In genomic region chr6:28855442-28855841, GRCm38 (mm10) we compare ENCODE assay signal across 16 mouse cellular contexts. TPM values are rescaled to one million over a fixed set of nuclear protein-coding genes. Genes with fewer than 3 reads are reported as not detected.
DNase-seq lines count a peak whose midpoint lies in the region; ATAC-seq and TF ChIP-seq lines count a peak whose summit lies in the region.
"Had no signal": no experiment of that assay in that cellular context is flagged by ENCODE, and none has a peak within 500 bp of the region (broad histone marks: within the 10 kb centered on the region; RNA-seq: fewer than 3 reads in every experiment).

No protein-coding gene starts in this region.

- no peak overlapping the region for H3K9ac ChIP-seq in hindbrain, embryonic 11.5 days (ENCODE audit: low read depth, low read length)
- no peak overlapping the region for H3K9ac ChIP-seq in embryonic facial prominence, embryonic 15.5 days
- H3K9ac ChIP-seq in intestine, postnatal 0 days (ENCODE audit: low read depth, low read length): no peak overlapping the region
- no peak overlapping the region for H3K9ac ChIP-seq in forebrain, embryonic 11.5 days (ENCODE audit: low read length)
- H3K9ac ChIP-seq: liver, embryonic 15.5 days had no signal

- 14% methylated on average over 3 of the region's 3 CpGs for WGBS in hindbrain, embryonic 10.5 days
- 23% methylated on average over 3 of the region's 3 CpGs for WGBS in hindbrain, embryonic 11.5 days
- WGBS in embryonic facial prominence, embryonic 15.5 days: 29% methylated on average over 3 of the region's 3 CpGs
- WGBS in intestine, postnatal 0 days: 50% methylated on average over 3 of the region's 3 CpGs
- 20% methylated on average over 3 of the region's 3 CpGs for WGBS in forebrain, embryonic 11.5 days

- H3K4me2 ChIP-seq in hindbrain, embryonic 11.5 days (replicated peaks; ENCODE audit: low read depth, low read length): no peak overlapping the region
- H3K4me2 ChIP-seq in embryonic facial prominence, embryonic 15.5 days (replicated peaks): no peak overlapping the region
- no peak overlapping the region for H3K4me2 ChIP-seq in intestine, postnatal 0 days (replicated peaks; ENCODE audit: low read depth)
- no peak overlapping the region for H3K4me2 ChIP-seq in forebrain, embryonic 11.5 days (ENCODE audit: low read depth, low read length, severe bottlenecking)
- H3K4me2 ChIP-seq: liver, embryonic 15.5 days had no signal

- ATAC-seq in hindbrain, embryonic 11.5 days (ENCODE audit: low FRiP score): no peak
- ATAC-seq in embryonic facial prominence, embryonic 15.5 days (ENCODE audit: insufficient number of reproducible peaks, low FRiP score, low TSS enrichment, low read depth): no peak
- ATAC-seq in intestine, postnatal 0 days: no peak
- ATAC-seq in forebrain, embryonic 11.5 days (replicated peaks; ENCODE audit: low FRiP score): no peak
- ATAC-seq: CD4-positive, CD25-positive, alpha-beta regulatory T cell, adult 4 months had no signal

- H3K4me3 ChIP-seq in hindbrain, embryonic 10.5 days: no peak overlapping the region
- no peak overlapping the region for H3K4me3 ChIP-seq in hindbrain, embryonic 11.5 days (ENCODE audit: low read depth, low read length)
- no peak overlapping the region for H3K4me3 ChIP-seq in embryonic facial prominence, embryonic 15.5 days (replicated peaks)
- no peak overlapping the region for H3K4me3 ChIP-seq in intestine, postnatal 0 days (ENCODE audit: low read depth, low read length)
- no peak overlapping the region for H3K4me3 ChIP-seq in forebrain, embryonic 11.5 days (ENCODE audit: low read depth, low read length)
- H3K4me3 ChIP-seq: liver, embryonic 15.5 days had no signal

- H3K4me1 ChIP-seq in hindbrain, embryonic 10.5 days (replicated peaks): peaks cover 45% of the 10 kb centered on the region
- H3K4me1 ChIP-seq in hindbrain, embryonic 11.5 days (replicated peaks; ENCODE audit: control insufficient read depth, insufficient read depth, low read length): peaks cover 10% of the 10 kb centered on the region
- peaks cover 59% of the 10 kb centered on the region for H3K4me1 ChIP-seq in embryonic facial prominence, embryonic 15.5 days
- H3K4me1 ChIP-seq in intestine, postnatal 0 days (replicated peaks; ENCODE audit: control insufficient read depth, insufficient read depth, low read length): 0 out of 2 replicates have a peak, but pooled peaks cover 6% of the 10 kb centered on the region
- peaks cover 18% of the 10 kb centered on the region for H3K4me1 ChIP-seq in forebrain, embryonic 11.5 days (replicated peaks; ENCODE audit: control insufficient read depth, insufficient read depth, low read length)

- TF ChIP-seq CTCF in intestine, postnatal 0 days (IDR thresholded peaks at IDR 0.05; ENCODE audit: low read depth): no peak

- H3K36me3 ChIP-seq in hindbrain, embryonic 10.5 days: no peaks in the 10 kb centered on the region
- no peaks in the 10 kb centered on the region for H3K36me3 ChIP-seq in hindbrain, embryonic 11.5 days (ENCODE audit: control insufficient read depth, insufficient read depth, low read length)
- H3K36me3 ChIP-seq in embryonic facial prominence, embryonic 15.5 days: no peaks in the 10 kb centered on the region
- no peaks in the 10 kb centered on the region for H3K36me3 ChIP-seq in intestine, postnatal 0 days (ENCODE audit: control insufficient read depth, insufficient read depth)
- H3K36me3 ChIP-seq in forebrain, embryonic 11.5 days (ENCODE audit: control insufficient read depth, insufficient read depth, low read length): no peaks in the 10 kb centered on the region
- H3K36me3 ChIP-seq: liver, embryonic 15.5 days had no signal

- no peaks in the 10 kb centered on the region for H3K27me3 ChIP-seq in hindbrain, embryonic 10.5 days (ENCODE audit: insufficient read depth, poor library complexity, severe bottlenecking)
- H3K27me3 ChIP-seq in hindbrain, embryonic 11.5 days (ENCODE audit: control insufficient read depth, insufficient read depth, low read length): no peaks in the 10 kb centered on the region
- H3K27me3 ChIP-seq in embryonic facial prominence, embryonic 15.5 days: no peaks in the 10 kb centered on the region
- H3K27me3 ChIP-seq in intestine, postnatal 0 days (replicated peaks; ENCODE audit: control insufficient read depth, insufficient read depth, low read length): no peaks in the 10 kb centered on the region
- H3K27me3 ChIP-seq in forebrain, embryonic 11.5 days (ENCODE audit: control insufficient read depth, insufficient read depth, low read length): no peaks in the 10 kb centered on the region
- H3K27me3 ChIP-seq: liver, embryonic 15.5 days had no signal

- no peak for DNase-seq in hindbrain, embryonic 10.5 days (ENCODE audit: low spot score)
- no peak for DNase-seq in hindbrain, embryonic 11.5 days (ENCODE audit: low spot score)
- peak; percentile 68 for DNase-seq in MN1 (ENCODE audit: low spot score)
- DNase-seq in brain, adult 2 months (ENCODE audit: low read depth, low spot score): peak; percentile 49
- DNase-seq in frontal cortex, adult 2 months (ENCODE audit: extremely low spot score in 1 of 2, low spot score in 1 of 2): no peak
- no peak for DNase-seq in forebrain, embryonic 11.5 days (ENCODE audit: low spot score)
- DNase-seq: adrenal gland, postnatal 14 days; heart, postnatal 4 days; kidney, adult 9 months; layer of hippocampus, adult 9-11 months; lung, postnatal 4 days; spleen, adult 18-20 months had no signal

- H3K9me3 ChIP-seq in hindbrain, embryonic 10.5 days: no peaks in the 10 kb centered on the region
- no peaks in the 10 kb centered on the region for H3K9me3 ChIP-seq in hindbrain, embryonic 11.5 days (ENCODE audit: control insufficient read depth, low read length)
- H3K9me3 ChIP-seq in embryonic facial prominence, embryonic 15.5 days (replicated peaks): no peaks in the 10 kb centered on the region
- no peaks in the 10 kb centered on the region for H3K9me3 ChIP-seq in intestine, postnatal 0 days (ENCODE audit: control insufficient read depth)
- no peaks in the 10 kb centered on the region for H3K9me3 ChIP-seq in forebrain, embryonic 11.5 days (ENCODE audit: control insufficient read depth, low read length)
- H3K9me3 ChIP-seq: liver, embryonic 15.5 days had no signal

- peak overlapping the region; percentile 56; the same call in 1 of the 2 replicates for H3K27ac ChIP-seq in hindbrain, embryonic 10.5 days
- H3K27ac ChIP-seq in hindbrain, embryonic 11.5 days (ENCODE audit: low read depth, low read length): no peak overlapping the region
- peak overlapping the region; percentile 28 for H3K27ac ChIP-seq in embryonic facial prominence, embryonic 15.5 days (replicated peaks)
- no peak overlapping the region for H3K27ac ChIP-seq in intestine, postnatal 0 days (ENCODE audit: low read depth, low read length)
- no peak overlapping the region for H3K27ac ChIP-seq in forebrain, embryonic 11.5 days (ENCODE audit: low read depth, low read length)
- H3K27ac ChIP-seq: liver, embryonic 15.5 days had no signal

RNA-seq across cellular contexts. Expression of gene Lrrc4, which starts 23.9 kb away (rescaled TPM):
- 2.3 and 2.4 TPM in 2 replicates for polyA plus RNA-seq in hindbrain, embryonic 10.5 days (2016; fragmentation: Nextera tagmentation; extraction: Ambion mirVana)
- 4.5 and 4.7 TPM in 2 replicates for polyA plus RNA-seq in hindbrain, embryonic 11.5 days (2014; fragmentation: Nextera tagmentation; extraction: Ambion mirVana)
- 1.2 and 1.5 TPM in 2 replicates for polyA plus RNA-seq in embryonic facial prominence, embryonic 15.5 days (2015; fragmentation: Nextera tagmentation; extraction: Ambion mirVana)
- 46.0 and 49.3 TPM in 2 replicates for polyA plus RNA-seq in frontal cortex, adult 2 months (2012; rRNA removed)
- polyA plus RNA-seq in intestine, postnatal 0 days (2015; fragmentation: Nextera tagmentation; extraction: Ambion mirVana): 2.8 and 3.2 TPM in 2 replicates
- 3.6 and 3.7 TPM in 2 replicates for polyA plus RNA-seq in forebrain, embryonic 11.5 days (2014; fragmentation: Nextera tagmentation; extraction: Ambion mirVana)

Comparison
In these comparisons a context has a peak if more than half of its experiments do, and no peak if none do; other contexts are left out.
1. H3K27ac ChIP-seq: peak in hindbrain, embryonic 10.5 days (single experiment) and embryonic facial prominence, embryonic 15.5 days (single experiment); none in hindbrain, embryonic 11.5 days (single experiment), intestine, postnatal 0 days (single experiment) and forebrain, embryonic 11.5 days (single experiment).
2. DNase-seq: peak in MN1 (single experiment) and brain, adult 2 months (single experiment); none in hindbrain, embryonic 10.5 days (single experiment), hindbrain, embryonic 11.5 days (single experiment), frontal cortex, adult 2 months (0 of 2) and forebrain, embryonic 11.5 days (single experiment).